Mouse (Mus musculus): ENCODE data around the gene Wfdc1. TPM values are rescaled to one million over a fixed set of nuclear protein-coding genes. Genes with fewer than 3 reads are reported as not detected.

Gene Wfdc1
- polyA plus RNA-seq, 1 experiment from 2014 or later = 5.7 TPM

- Histone ChIP-seq H3K27me3 (ENCODE audit: control insufficient read depth, insufficient read depth, low read length) (no peaks in the 10 kb centered on the region), H3K4me3 (ENCODE audit: low read depth, low read length) (no peak overlapping the region), H3K36me3 (replicated peaks; ENCODE audit: control insufficient read depth, insufficient read depth, low read depth, low read length) (no peaks in the 10 kb centered on the region), H3K4me1 (ENCODE audit: control insufficient read depth, insufficient read depth, low read length) (no peaks in the 10 kb centered on the region), H3K9ac (replicated peaks; ENCODE audit: low read length) (no peak overlapping the region), H3K9me3 (replicated peaks; ENCODE audit: control insufficient read depth, low read length) (no peaks in the 10 kb centered on the region), H3K4me2 (ENCODE audit: low read depth, low read length) (no peak overlapping the region), H3K27ac (replicated peaks; ENCODE audit: low read depth, low read length) (no peak overlapping the region)
- WGBS = 20% methylated on average over 8 of the region's 8 CpGs
- DNase-seq (ENCODE audit: low spot score) (peak; percentile 92), ATAC-seq (replicated peaks; ENCODE audit: insufficient number of reproducible peaks, low FRiP score, low TSS enrichment, low read depth) (no peak)
Measured at GRCm38 (mm10) chr8:119676389-119676788, 10.2 kb downstream of the Wfdc1 start.

- ATAC-seq (replicated peaks; ENCODE audit: insufficient number of reproducible peaks, low FRiP score, low TSS enrichment, low read depth) (0 out of 2 replicates have a peak, but pooled peaks have one; percentile 12), DNase-seq (ENCODE audit: low spot score) (peak; percentile 74)
- Histone ChIP-seq H3K27ac (replicated peaks; ENCODE audit: low read depth, low read length) (no peak overlapping the region), H3K9me3 (replicated peaks; ENCODE audit: control insufficient read depth, low read length) (no peaks in the 10 kb centered on the region), H3K4me3 (ENCODE audit: low read depth, low read length) (no peak overlapping the region), H3K36me3 (replicated peaks; ENCODE audit: control insufficient read depth, insufficient read depth, low read depth, low read length) (no peaks in the 10 kb centered on the region), H3K27me3 (ENCODE audit: control insufficient read depth, insufficient read depth, low read length) (no peaks in the 10 kb centered on the region), H3K9ac (replicated peaks; ENCODE audit: low read length) (no peak overlapping the region), H3K4me2 (ENCODE audit: low read depth, low read length) (peak overlapping the region; percentile 5; the same call in 1 of the 2 replicates), H3K4me1 (ENCODE audit: control insufficient read depth, insufficient read depth, low read length) (no peaks in the 10 kb centered on the region)
- WGBS = 6% methylated on average over 18 of the region's 18 CpGs
Measured at GRCm38 (mm10) chr8:119678138-119678843, 12.1 kb downstream of the Wfdc1 start.

- H3K9me3 ChIP-seq (replicated peaks; ENCODE audit: control insufficient read depth, low read length) = no peaks in the 10 kb centered on the region
- no peaks in the 10 kb centered on the region for H3K36me3 ChIP-seq (replicated peaks; ENCODE audit: control insufficient read depth, insufficient read depth, low read depth, low read length)
- H3K27ac ChIP-seq (replicated peaks; ENCODE audit: low read depth, low read length) = no peak overlapping the region
- no peaks in the 10 kb centered on the region for H3K27me3 ChIP-seq (ENCODE audit: control insufficient read depth, insufficient read depth, low read length)
- ATAC-seq (replicated peaks; ENCODE audit: insufficient number of reproducible peaks, low FRiP score, low TSS enrichment, low read depth) (no peak), DNase-seq (ENCODE audit: low spot score) (no peak)
- H3K9ac ChIP-seq (replicated peaks; ENCODE audit: low read length) = no peak overlapping the region
- WGBS = 68% methylated on average over 14 of the region's 14 CpGs
- H3K4me3 ChIP-seq (ENCODE audit: low read depth, low read length) = no peak overlapping the region
- no peaks in the 10 kb centered on the region for H3K4me1 ChIP-seq (ENCODE audit: control insufficient read depth, insufficient read depth, low read length)
- no peak overlapping the region for H3K4me2 ChIP-seq (ENCODE audit: low read depth, low read length)
Measured at GRCm38 (mm10) chr8:119679184-119679583, 13.0 kb downstream of the Wfdc1 start.

- Histone ChIP-seq H3K36me3 (replicated peaks; ENCODE audit: control insufficient read depth, insufficient read depth, low read depth, low read length) (no peaks in the 10 kb centered on the region), H3K4me2 (ENCODE audit: low read depth, low read length) (no peak overlapping the region), H3K4me1 (ENCODE audit: control insufficient read depth, insufficient read depth, low read length) (no peaks in the 10 kb centered on the region), H3K27me3 (ENCODE audit: control insufficient read depth, insufficient read depth, low read length) (no peaks in the 10 kb centered on the region), H3K4me3 (ENCODE audit: low read depth, low read length) (no peak overlapping the region), H3K9me3 (replicated peaks; ENCODE audit: control insufficient read depth, low read length) (no peaks in the 10 kb centered on the region), H3K9ac (replicated peaks; ENCODE audit: low read length) (no peak overlapping the region), H3K27ac (replicated peaks; ENCODE audit: low read depth, low read length) (no peak overlapping the region)
- ATAC-seq (replicated peaks; ENCODE audit: insufficient number of reproducible peaks, low FRiP score, low TSS enrichment, low read depth) (no peak), DNase-seq (ENCODE audit: low spot score) (no peak)
- WGBS = 79% methylated on average over 6 of the region's 6 CpGs
Measured at GRCm38 (mm10) chr8:119690602-119691001, 24.4 kb downstream of the Wfdc1 start.

GRCm38 (mm10) chr8:119691989-119692388, 25.8 kb downstream of the Wfdc1 start:
- DNase-seq (ENCODE audit: low spot score) = no peak
- Histone ChIP-seq H3K27ac (replicated peaks; ENCODE audit: low read depth, low read length) (no peak overlapping the region), H3K9ac (replicated peaks; ENCODE audit: low read length) (no peak overlapping the region), H3K4me3 (ENCODE audit: low read depth, low read length) (no peak overlapping the region), H3K36me3 (replicated peaks; ENCODE audit: control insufficient read depth, insufficient read depth, low read depth, low read length) (no peaks in the 10 kb centered on the region), H3K9me3 (replicated peaks; ENCODE audit: control insufficient read depth, low read length) (no peaks in the 10 kb centered on the region), H3K27me3 (ENCODE audit: control insufficient read depth, insufficient read depth, low read length) (no peaks in the 10 kb centered on the region), H3K4me1 (ENCODE audit: control insufficient read depth, insufficient read depth, low read length) (no peaks in the 10 kb centered on the region), H3K4me2 (ENCODE audit: low read depth, low read length) (no peak overlapping the region)
- 80% methylated on average over 4 of the region's 4 CpGs for WGBS
- no peak for ATAC-seq (replicated peaks; ENCODE audit: insufficient number of reproducible peaks, low FRiP score, low TSS enrichment, low read depth)

GRCm38 (mm10) chr8:119694696-119695095, 28.5 kb downstream of the Wfdc1 start:
- ATAC-seq (replicated peaks; ENCODE audit: insufficient number of reproducible peaks, low FRiP score, low TSS enrichment, low read depth) = no peak
- Histone ChIP-seq H3K4me1 (ENCODE audit: control insufficient read depth, insufficient read depth, low read length) (peaks cover 4% of the 10 kb centered on the region; the same call in 1 of the 2 replicates), H3K9ac (replicated peaks; ENCODE audit: low read length) (no peak overlapping the region), H3K4me2 (ENCODE audit: low read depth, low read length) (no peak overlapping the region), H3K27me3 (ENCODE audit: control insufficient read depth, insufficient read depth, low read length) (peaks cover 5% of the 10 kb centered on the region), H3K27ac (replicated peaks; ENCODE audit: low read depth, low read length) (no peak overlapping the region), H3K9me3 (replicated peaks; ENCODE audit: control insufficient read depth, low read length) (no peaks in the 10 kb centered on the region), H3K36me3 (replicated peaks; ENCODE audit: control insufficient read depth, insufficient read depth, low read depth, low read length) (no peaks in the 10 kb centered on the region), H3K4me3 (ENCODE audit: low read depth, low read length) (no peak overlapping the region)
- DNase-seq (ENCODE audit: low spot score) = no peak
- 56% methylated on average over 7 of the region's 7 CpGs for WGBS

- peaks cover 4% of the 10 kb centered on the region; the same call in 1 of the 2 replicates for H3K4me1 ChIP-seq (ENCODE audit: control insufficient read depth, insufficient read depth, low read length)
- WGBS = 91% methylated on average over 2 of the region's 2 CpGs
- no peak for ATAC-seq (replicated peaks; ENCODE audit: insufficient number of reproducible peaks, low FRiP score, low TSS enrichment, low read depth)
Measured at GRCm38 (mm10) chr8:119697163-119697562, 31.0 kb downstream of the Wfdc1 start.

GRCm38 (mm10) chr8:119698960-119699359, 32.8 kb downstream of the Wfdc1 start:
- Histone ChIP-seq H3K4me2 (ENCODE audit: low read depth, low read length) (peak overlapping the region; percentile 7; the same call in 1 of the 2 replicates), H3K27me3 (ENCODE audit: control insufficient read depth, insufficient read depth, low read length) (peaks cover 15% of the 10 kb centered on the region), H3K36me3 (replicated peaks; ENCODE audit: control insufficient read depth, insufficient read depth, low read depth, low read length) (no peaks in the 10 kb centered on the region), H3K4me1 (ENCODE audit: control insufficient read depth, insufficient read depth, low read length) (peaks cover 4% of the 10 kb centered on the region; the same call in 1 of the 2 replicates), H3K27ac (replicated peaks; ENCODE audit: low read depth, low read length) (no peak overlapping the region), H3K9me3 (replicated peaks; ENCODE audit: control insufficient read depth, low read length) (no peaks in the 10 kb centered on the region), H3K4me3 (ENCODE audit: low read depth, low read length) (no peak overlapping the region), H3K9ac (replicated peaks; ENCODE audit: low read length) (no peak overlapping the region)
- ATAC-seq (replicated peaks; ENCODE audit: insufficient number of reproducible peaks, low FRiP score, low TSS enrichment, low read depth) (no peak), DNase-seq (ENCODE audit: low spot score) (peak; percentile 63)
- WGBS = 3% methylated on average over 12 of the region's 12 CpGs

More at GRCm38 (mm10) chr8:119697163-119697562, 31.0 kb downstream of the Wfdc1 start:
- Histone ChIP-seq H3K9me3 (replicated peaks; ENCODE audit: control insufficient read depth, low read length) (no peaks in the 10 kb centered on the region), H3K27ac (replicated peaks; ENCODE audit: low read depth, low read length) (no peak overlapping the region), H3K36me3 (replicated peaks; ENCODE audit: control insufficient read depth, insufficient read depth, low read depth, low read length) (no peaks in the 10 kb centered on the region), H3K4me2 (ENCODE audit: low read depth, low read length) (no peak overlapping the region), H3K27me3 (ENCODE audit: control insufficient read depth, insufficient read depth, low read length) (peaks cover 15% of the 10 kb centered on the region), H3K9ac (replicated peaks; ENCODE audit: low read length) (no peak overlapping the region), H3K4me3 (ENCODE audit: low read depth, low read length) (no peak overlapping the region)
- DNase-seq (ENCODE audit: low spot score) = no peak

All from embryonic facial prominence, embryonic 11.5 days (tissue).